Mouse (Mus musculus) forebrain, embryonic 14.5 days (tissue): ENCODE results near the gene Wwtr1. TPM values are rescaled to one million over a fixed set of nuclear protein-coding genes. Genes with fewer than 3 reads are reported as not detected.

Source experiments
- microRNA-seq: library from miRNA; unstranded; fragments of <30 nt; microRNA quantifications from one replicate; pipeline ENCODE4, GENCODE M21; 2016
- polyA plus RNA-seq: library from polyadenylated mRNA; unstranded; fragments of >200 nt; fragmentation: Nextera tagmentation; extraction: Ambion mirVana; gene quantifications from 2 replicates; pipeline ENCODE4 v1.2.1, GENCODE M21; 2014

Wwtr1 gene
- polyA plus RNA-seq, 1 experiment from 2014 or later = 12.8 TPM

Small RNA genes lying within 50 kb of the gene (microRNA-seq; reads per million reads assigned to microRNA genes)
- not detected for gene Mir6377

Other genes starting within 250 kb of the Wwtr1 start
- gene Tm4sf4, start 150.6 kb downstream of the Wwtr1 start, polyA plus RNA-seq = 0.11 TPM in 1 of 2 replicates, not detected in the other
- gene Commd2, start 75.8 kb upstream of the Wwtr1 start, polyA plus RNA-seq = 92.4 and 112 TPM in 2 replicates
- gene Ankub1, start 116.9 kb upstream of the Wwtr1 start, polyA plus RNA-seq = 0.08 TPM in 1 of 2 replicates, not detected in the other
- gene Rnf13, start 160.2 kb upstream of the Wwtr1 start, polyA plus RNA-seq = 88.0 and 88.6 TPM in 2 replicates